Mouse (Mus musculus): ENCODE results near the gene BC030500. TPM values are rescaled to one million over a fixed set of nuclear protein-coding genes. Genes with fewer than 3 reads are reported as not detected.

Gene BC030500
- polyA plus RNA-seq, 1 experiment from 2014 or later = 0.86 TPM

Other genes with a start within 250 kb of the BC030500 start
- 0.22 and 0.25 TPM in 2 replicates for gene Galntl6, start 885 bp downstream of the BC030500 start, polyA plus RNA-seq (2016; fragmentation: Nextera tagmentation; extraction: Ambion mirVana)

All from embryonic facial prominence, embryonic 10.5 days (tissue).